Mouse (Mus musculus) intestine, postnatal 0 days (tissue): ENCODE measurements around the gene Ncs1. TPM values are rescaled to one million over a fixed set of nuclear protein-coding genes. Genes with fewer than 3 reads are reported as not detected.

Experiments
- ATAC-seq: fragments of 200-750 bp; cut with Nextera tagmentation; 2 replicates; pipeline ENCODE4 v1.8.0; 2017; ENCODE audit warnings: mild to moderate bottlenecking, moderate TSS enrichment, moderate library complexity
- H3K27ac ChIP-seq: fragments of 300-500 bp; sonication (generic); 2 replicates; pipeline ENCODE4 v1.5.1; 2014; ENCODE audit warnings: mild to moderate bottlenecking, low read depth, low read length, moderate library complexity
- H3K27me3 ChIP-seq: fragments of 300-500 bp; sonication (generic); replicated peaks from 2 replicates; pipeline ENCODE4 v1.6.1; 2014; ENCODE audit warnings: low read length, mixed read lengths; ENCODE audit not compliant: control insufficient read depth, insufficient read depth
- H3K36me3 ChIP-seq: fragments of 300-500 bp; sonication (generic); 2 replicates; pipeline ENCODE4 v1.6.1; 2014; ENCODE audit warnings: mild to moderate bottlenecking, moderate library complexity; ENCODE audit not compliant: control insufficient read depth, insufficient read depth
- H3K4me1 ChIP-seq: fragments of 300-500 bp; sonication (generic); replicated peaks from 2 replicates; pipeline ENCODE4 v1.6.1; 2014; ENCODE audit warnings: antibody characterized with exemption, low read length, mixed read lengths; ENCODE audit not compliant: control insufficient read depth, insufficient read depth
- H3K4me2 ChIP-seq: fragments of 300-500 bp; sonication (generic); replicated peaks from 2 replicates; pipeline ENCODE4 v1.6.1; 2014; ENCODE audit warnings: low read depth, mild to moderate bottlenecking, moderate library complexity
- H3K4me3 ChIP-seq: fragments of 300-500 bp; sonication (generic); 2 replicates; pipeline ENCODE4 v1.5.1; 2014; ENCODE audit warnings: low read depth, low read length
- H3K9ac ChIP-seq: fragments of 300-500 bp; sonication (generic); 2 replicates; pipeline ENCODE4 v1.6.1; 2014; ENCODE audit warnings: mild to moderate bottlenecking, low read depth, low read length
- H3K9me3 ChIP-seq: fragments of 300-500 bp; sonication (generic); 2 replicates; pipeline ENCODE4 v1.6.1; 2016; ENCODE audit warnings: mixed run types; ENCODE audit not compliant: control insufficient read depth
- CTCF ChIP-seq: sonication (generic); IDR thresholded peaks from 2 replicates; pipeline ENCODE4 v1.5.1; 2016; ENCODE audit warnings: low read depth, mild to moderate bottlenecking, control low read depth, antibody characterized with exemption, moderate library complexity
- WGBS: fragments of 180-500 bp; shearing (Covaris S2); extraction: QIAGEN DNeasy Blood & Tissue Kit; methylation state at CpG from one replicate; pipeline ENCODE4 v1.1.7; 2014; 5-methylcytosine and 5-hydroxymethylcytosine counted together
- polyA plus RNA-seq: library from polyadenylated mRNA; unstranded; fragments of >200 nt; fragmentation: Nextera tagmentation; extraction: Ambion mirVana; gene quantifications from 2 replicates; pipeline ENCODE4 v1.2.1, GENCODE M21; 2015

Gene Ncs1
- polyA plus RNA-seq, 1 experiment from 2014 or later, result 8.4 TPM

GRCm38 (mm10) chr2:31246251-31246971 lies 788 bp downstream of the Ncs1 start:
- Histone ChIP-seq H3K27me3 (peaks cover 4% of the 10 kb centered on the region; the same call in 1 of the 2 replicates), H3K36me3 (no peaks in the 10 kb centered on the region; the same call in 1 of the 2 replicates), H3K9ac (peak overlapping the region; percentile 73), H3K4me2 (peak overlapping the region; percentile 99), H3K9me3 (no peaks in the 10 kb centered on the region), H3K4me1 (peaks cover 4% of the 10 kb centered on the region; the same call in 1 of the 2 replicates), H3K27ac (no peak overlapping the region), H3K4me3 (peak overlapping the region; percentile 70)
- ATAC-seq, result 0 out of 2 replicates have a peak, but pooled peaks have one; percentile 5
- 3% methylated on average over 37 of the region's 41 CpGs for WGBS
- TF ChIP-seq CTCF, result peak; percentile 54

DNA sequence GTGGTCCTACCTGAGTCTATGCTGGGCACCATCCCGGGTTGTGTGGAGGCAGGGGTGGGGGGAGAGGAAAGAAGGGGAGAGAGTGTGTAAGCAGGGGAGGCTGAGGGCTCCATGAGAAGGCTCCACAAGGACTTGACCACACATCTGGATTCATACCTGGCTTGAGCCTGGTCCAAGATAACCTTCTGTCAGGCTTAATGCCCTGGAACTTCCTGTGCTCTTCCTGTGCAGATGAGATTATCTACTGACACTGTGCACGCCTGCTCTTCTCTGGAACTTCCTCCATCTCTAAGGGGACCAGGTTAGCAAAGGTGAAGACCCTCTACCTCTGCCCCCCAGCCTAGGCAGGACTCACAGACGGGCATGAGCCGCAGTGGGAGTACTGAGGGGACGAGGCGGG lies 3.2 kb downstream of the Ncs1 start:
- no peak for ATAC-seq
- H3K4me2 ChIP-seq, result no peak overlapping the region
- no peak overlapping the region for H3K4me3 ChIP-seq
- 91% methylated on average over 6 of the region's 6 CpGs for WGBS
- no peak for TF ChIP-seq CTCF
- no peaks in the 10 kb centered on the region for H3K9me3 ChIP-seq
- H3K36me3 ChIP-seq, result no peaks in the 10 kb centered on the region; the same call in 1 of the 2 replicates
- H3K27ac ChIP-seq, result no peak overlapping the region
- peaks cover 4% of the 10 kb centered on the region; the same call in 1 of the 2 replicates for H3K4me1 ChIP-seq
- H3K9ac ChIP-seq, result no peak overlapping the region
- H3K27me3 ChIP-seq, result peaks cover 4% of the 10 kb centered on the region; the same call in 1 of the 2 replicates

GRCm38 (mm10) chr2:31252167-31252566 lies 6.5 kb downstream of the Ncs1 start:
- Histone ChIP-seq H3K4me3 (no peak overlapping the region), H3K9me3 (no peaks in the 10 kb centered on the region), H3K9ac (no peak overlapping the region), H3K4me2 (no peak overlapping the region), H3K36me3 (no peaks in the 10 kb centered on the region; the same call in 1 of the 2 replicates), H3K4me1 (peaks cover 11% of the 10 kb centered on the region; the same call in 1 of the 2 replicates), H3K27me3 (no peaks in the 10 kb centered on the region), H3K27ac (no peak overlapping the region)
- peak; percentile 44 for ATAC-seq
- TF ChIP-seq CTCF, result no peak
- WGBS, result 57% methylated on average over 4 of the region's 4 CpGs

DNA sequence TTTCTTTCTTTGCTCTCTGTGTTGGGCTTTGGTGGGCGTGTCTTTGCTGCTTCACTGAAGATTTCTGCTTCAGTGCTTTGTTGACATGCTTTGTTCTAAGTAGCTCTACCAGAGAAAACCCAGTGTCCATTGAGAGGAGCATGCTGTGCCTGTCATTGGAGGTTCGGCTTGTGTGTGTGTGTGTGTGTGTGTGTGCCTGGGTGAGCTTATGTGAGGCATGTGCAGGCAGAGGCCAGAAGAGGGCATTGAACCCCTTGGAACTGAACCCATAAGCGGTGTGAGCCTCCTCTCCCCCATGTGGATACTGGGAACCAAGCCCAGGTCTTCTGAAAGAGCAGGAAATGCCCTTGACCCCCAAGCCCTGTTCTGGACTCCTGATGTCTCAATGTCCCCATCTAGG lies 7.8 kb downstream of the Ncs1 start:
- Histone ChIP-seq H3K4me3 (no peak overlapping the region), H3K4me1 (peaks cover 13% of the 10 kb centered on the region; the same call in 1 of the 2 replicates), H3K36me3 (no peaks in the 10 kb centered on the region; the same call in 1 of the 2 replicates), H3K9me3 (no peaks in the 10 kb centered on the region), H3K4me2 (no peak overlapping the region), H3K9ac (no peak overlapping the region), H3K27me3 (no peaks in the 10 kb centered on the region), H3K27ac (no peak overlapping the region)
- WGBS, result 79% methylated on average over 3 of the region's 3 CpGs
- ATAC-seq, result no peak
- 0 out of 2 replicates have a peak, but pooled peaks have one; percentile 7 for TF ChIP-seq CTCF

- H3K27ac ChIP-seq, result no peak overlapping the region
- no peak overlapping the region for H3K4me3 ChIP-seq
- peaks cover 15% of the 10 kb centered on the region; the same call in 1 of the 2 replicates for H3K4me1 ChIP-seq
- no peak overlapping the region for H3K9ac ChIP-seq
- no peaks in the 10 kb centered on the region for H3K27me3 ChIP-seq
- no peaks in the 10 kb centered on the region; the same call in 1 of the 2 replicates for H3K36me3 ChIP-seq
- 60% methylated on average over 3 of the region's 3 CpGs for WGBS
- H3K4me2 ChIP-seq, result no peak overlapping the region
- H3K9me3 ChIP-seq, result no peaks in the 10 kb centered on the region
- no peak for TF ChIP-seq CTCF
- ATAC-seq, result no peak
Observed at GRCm38 (mm10) chr2:31254806-31255205, 9.2 kb downstream of the Ncs1 start.

- Histone ChIP-seq H3K4me3 (no peak overlapping the region), H3K4me2 (peak overlapping the region; percentile 41), H3K27ac (peak overlapping the region; percentile 54), H3K36me3 (no peaks in the 10 kb centered on the region), H3K27me3 (no peaks in the 10 kb centered on the region), H3K9ac (0 out of 2 replicates have a peak overlapping the region, but pooled peaks have one; percentile 31), H3K9me3 (no peaks in the 10 kb centered on the region), H3K4me1 (peaks cover 15% of the 10 kb centered on the region; the same call in 1 of the 2 replicates)
- 20% methylated on average over 21 of the region's 21 CpGs for WGBS
- ATAC-seq, result peak; percentile 67
- peak; percentile 82 for TF ChIP-seq CTCF
Observed at GRCm38 (mm10) chr2:31255952-31256938, 10.6 kb downstream of the Ncs1 start.
